In genomic region chr15:82197246-82197750, GRCm38 (mm10) we compare ENCODE assay signal across 18 mouse cellular contexts. TPM values are rescaled to one million over a fixed set of nuclear protein-coding genes. Genes with fewer than 3 reads are reported as not detected.
DNase-seq lines count a peak whose midpoint lies in the region; ATAC-seq and TF ChIP-seq lines count a peak whose summit lies in the region.
"Had no signal": no experiment of that assay in that cellular context is flagged by ENCODE, and none has a peak within 500 bp of the region (broad histone marks: within the 10 kb centered on the region; RNA-seq: fewer than 3 reads in every experiment).

No protein-coding gene starts in this region.

- H3K27ac ChIP-seq in kidney, adult 2 months (ENCODE audit: insufficient read depth, low read depth, low read length) = no peak overlapping the region
- H3K27ac ChIP-seq: embryonic facial prominence, embryonic 12.5 days; heart, adult 2 months; heart, embryonic 15.5 days; hindbrain, embryonic 15.5 days had no signal

- H3K36me3 ChIP-seq in kidney, adult 2 months (ENCODE audit: control insufficient read depth, insufficient read depth, low read length) = peaks cover 2% of the 10 kb centered on the region; the same call in 1 of the 2 replicates

- ATAC-seq in hematopoietic stem cell, adult 5-6 weeks (replicated peaks in 1 of 2; ENCODE audit: insufficient read depth in 1 of 2, low FRiP score in 2 of 2, low TSS enrichment in 1 of 2, low read depth in 1 of 2, poor library complexity in 2 of 2, severe bottlenecking in 2 of 2) = peak; percentile 34 to 44; a peak in 3 of 4 replicates
- ATAC-seq: forebrain, embryonic 16.5 days had no signal

- no peak overlapping the region for H3K4me3 ChIP-seq in kidney, adult 2 months (ENCODE audit: insufficient read depth, low read depth, low read length)
- H3K4me3 ChIP-seq: embryonic facial prominence, embryonic 12.5 days; heart, adult 2 months; heart, embryonic 15.5 days; hindbrain, embryonic 15.5 days had no signal

- WGBS in kidney, adult 2 months = 89% methylated on average over 10 of the region's 10 CpGs

- H3K4me1 ChIP-seq in kidney, adult 2 months (ENCODE audit: control insufficient read depth, insufficient read depth, low read length) = no peaks in the 10 kb centered on the region
- H3K4me1 ChIP-seq: embryonic facial prominence, embryonic 12.5 days; heart, embryonic 15.5 days; hindbrain, embryonic 15.5 days had no signal

- no peak for TF ChIP-seq POLR2A in kidney, adult 2 months (IDR thresholded peaks at IDR 0.05; ENCODE audit: low read depth, low read length)

- peak; percentile 36 to 52 for DNase-seq in cerebellum, postnatal 14 days
- DNase-seq in cerebellum, postnatal 4 days (ENCODE audit: low spot score in 2 of 2) = no peak
- DNase-seq in 416B (ENCODE audit: low read depth) = peak; percentile 86
- peak; percentile 31 to 52 for DNase-seq in natural killer cell, adult 2 months (ENCODE audit: low spot score in 2 of 2)
- no peak for DNase-seq in kidney, adult 2 months
- DNase-seq: adrenal gland, adult 2 months; adrenal gland, postnatal 25 days; cerebellum, adult 9-10 months; gastrocnemius, postnatal 10 days; heart, adult 2 months; heart, postnatal 14 days had no signal

- H3K27me3 ChIP-seq in kidney, adult 2 months (replicated peaks; ENCODE audit: control insufficient read depth, insufficient read depth, low read length) = no peaks in the 10 kb centered on the region
- H3K27me3 ChIP-seq: embryonic facial prominence, embryonic 12.5 days; hindbrain, embryonic 15.5 days had no signal

- no peak for TF ChIP-seq CTCF in kidney, adult 2 months (conservative IDR thresholded peaks at IDR 0.05; ENCODE audit: insufficient read depth, insufficient read length, low read depth, low read length)

RNA-seq across cellular contexts. Expression of gene Shisa8, which starts 15.3 kb away (rescaled TPM):
- total RNA-seq in hematopoietic stem cell, adult 5-6 weeks (2017) = 9.3 and 13.6 TPM in 2 replicates
- 0.08 and 0.09 TPM in 2 replicates for polyA plus RNA-seq in kidney, adult 2 months (2012; rRNA removed)
- total RNA-seq: gastrocnemius, postnatal 10 days had no signal

RNA-seq across cellular contexts. Expression of gene Tnfrsf13c, which starts 26.9 kb away (rescaled TPM):
- total RNA-seq in hematopoietic stem cell, adult 5-6 weeks (2017) = 9.2 and 10.6 TPM in 2 replicates
- 0.24 and 3.5 TPM in 2 replicates for polyA plus RNA-seq in kidney, adult 2 months (2012; rRNA removed)
- total RNA-seq: adrenal gland, adult 2 months had no signal
- polyA plus RNA-seq: heart, embryonic 15.5 days had no signal

RNA-seq across cellular contexts. Expression of gene Cenpm, which starts 47.2 kb away (rescaled TPM):
- 15.6 and 25.6 TPM in 2 replicates for total RNA-seq in hematopoietic stem cell, adult 5-6 weeks (2017)
- 2.2 and 2.3 TPM in 2 replicates for polyA plus RNA-seq in kidney, adult 2 months (2012; rRNA removed)

RNA-seq across cellular contexts. Expression of gene Srebf2, which starts 50.3 kb away (rescaled TPM):
- total RNA-seq in hematopoietic stem cell, adult 5-6 weeks (2017) = 64.0 and 83.8 TPM in 2 replicates
- 102 and 118 TPM in 2 replicates for polyA plus RNA-seq in kidney, adult 2 months (2012; rRNA removed)

RNA-seq across cellular contexts. Expression of gene 1500009C09Rik, which starts 54.9 kb away (rescaled TPM):
- not detected in 2 replicates for total RNA-seq in hematopoietic stem cell, adult 5-6 weeks (2017)
- 0.20 TPM in 1 of 2 replicates, not detected in the other for polyA plus RNA-seq in kidney, adult 2 months (2012; rRNA removed)
- total RNA-seq: adrenal gland, postnatal 25 days; gastrocnemius, postnatal 10 days; gastrocnemius, postnatal 4 days; heart, adult 2 months; heart, postnatal 14 days had no signal
- polyA plus RNA-seq: embryonic facial prominence, embryonic 12.5 days; heart, embryonic 11.5 days; heart, embryonic 15.5 days had no signal

Comparison
In these comparisons a context has a peak if more than half of its experiments do, and no peak if none do; other contexts are left out.
1. DNase-seq: peak in cerebellum, postnatal 14 days (2 of 2), 416B (single experiment) and natural killer cell, adult 2 months (2 of 2); none in cerebellum, postnatal 4 days (0 of 2) and kidney, adult 2 months (single experiment).